Mouse (Mus musculus) lung, embryonic 16.5 days (tissue): ENCODE measurements around the gene Dhrs3. TPM values are rescaled to one million over a fixed set of nuclear protein-coding genes. Genes with fewer than 3 reads are reported as not detected.

Experiments used
- ATAC-seq: fragments of 200-750 bp; cut with Nextera tagmentation; 2 replicates; pipeline ENCODE4 v1.8.0; 2017; ENCODE audit warnings: low read depth, mild to moderate bottlenecking, moderate library complexity
- H3K27ac ChIP-seq: fragments of 300-500 bp; sonication (generic); 2 replicates; pipeline ENCODE4 v1.5.1; 2014; ENCODE audit warnings: mild to moderate bottlenecking, control low read depth, low read length
- H3K27me3 ChIP-seq: fragments of 300-500 bp; sonication (generic); 2 replicates; pipeline ENCODE4 v1.6.1; 2014; ENCODE audit warnings: low read depth, low read length, mixed read lengths; ENCODE audit not compliant: control insufficient read depth, insufficient read depth
- H3K36me3 ChIP-seq: fragments of 300-500 bp; sonication (generic); 2 replicates; pipeline ENCODE4 v1.6.1; 2014; ENCODE audit warnings: low read length; ENCODE audit not compliant: control insufficient read depth, insufficient read depth
- H3K4me1 ChIP-seq: fragments of 300-500 bp; sonication (generic); replicated peaks from 2 replicates; pipeline ENCODE4 v1.6.1; 2014; ENCODE audit warnings: low read length, mixed read lengths; ENCODE audit not compliant: control insufficient read depth, insufficient read depth
- H3K4me2 ChIP-seq: fragments of 300-500 bp; sonication (generic); 2 replicates; pipeline ENCODE4 v1.6.1; 2014; ENCODE audit warnings: low read depth, low read length, control low read depth
- H3K4me3 ChIP-seq: fragments of 300-500 bp; sonication (generic); 2 replicates; pipeline ENCODE4 v1.5.1; 2014; ENCODE audit warnings: mild to moderate bottlenecking, low read length, control low read depth
- H3K9ac ChIP-seq: fragments of 300-500 bp; sonication (generic); 2 replicates; pipeline ENCODE4 v1.6.1; 2014; ENCODE audit warnings: low read length, control low read depth
- H3K9me3 ChIP-seq: fragments of 300-500 bp; sonication (generic); 2 replicates; pipeline ENCODE4 v1.6.1; 2016; ENCODE audit warnings: low read length; ENCODE audit not compliant: control insufficient read depth
- WGBS: fragments of 180-500 bp; shearing (Covaris S2); extraction: QIAGEN DNeasy Blood & Tissue Kit; methylation state at CpG from one replicate; pipeline ENCODE4 v1.1.7; 2014; 5-methylcytosine and 5-hydroxymethylcytosine counted together
- polyA plus RNA-seq: library from polyadenylated mRNA; unstranded; fragments of >200 nt; fragmentation: Nextera tagmentation; extraction: Ambion mirVana; gene quantifications from 2 replicates; pipeline ENCODE4 v1.2.1, GENCODE M21; 2015

Dhrs3 gene
- polyA plus RNA-seq, 1 experiment from 2014 or later: 67.6 TPM

DNA sequence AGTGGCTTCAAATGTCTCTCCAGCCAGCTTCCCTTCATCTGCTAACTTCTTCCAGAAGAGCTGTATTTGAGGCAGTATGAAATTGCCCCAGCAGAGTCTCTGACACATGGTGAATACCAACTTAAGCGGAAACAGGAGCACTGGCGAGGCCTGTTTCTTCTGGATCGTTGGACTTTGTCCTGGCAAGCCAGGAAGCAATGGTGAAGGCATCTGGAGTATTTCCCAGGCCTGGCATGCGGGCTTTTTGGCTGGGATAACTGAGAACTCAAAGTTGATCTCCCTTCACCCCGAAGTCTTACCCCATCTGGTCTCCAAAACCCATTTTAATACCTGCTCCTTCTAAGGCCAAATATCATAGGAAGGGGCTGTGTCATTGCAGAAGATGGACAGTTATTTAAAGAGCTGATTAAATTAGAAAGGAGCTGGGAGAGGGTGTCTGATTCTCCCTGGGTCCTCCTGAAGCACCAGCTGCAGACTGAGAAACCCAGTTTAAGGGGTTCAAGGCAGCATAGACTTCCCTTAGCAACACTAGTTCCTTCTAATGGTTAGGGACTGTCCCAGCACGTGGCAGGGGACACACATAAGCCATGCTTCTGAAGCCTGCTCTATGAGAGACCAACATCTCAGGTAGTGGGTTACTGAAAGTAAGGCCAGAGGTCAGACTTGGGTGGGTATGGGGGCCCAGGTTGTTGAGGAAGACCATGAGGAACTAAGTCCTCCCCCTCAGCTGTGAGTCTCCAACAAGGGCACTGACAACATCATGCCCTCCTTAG is 80.5 kb downstream of the Dhrs3 start:
- Histone ChIP-seq H3K4me2 (no peak overlapping the region), H3K4me1 (peaks cover 6% of the 10 kb centered on the region), H3K4me3 (no peak overlapping the region), H3K9me3 (no peaks in the 10 kb centered on the region), H3K36me3 (peaks cover 7% of the 10 kb centered on the region), H3K27me3 (no peaks in the 10 kb centered on the region), H3K9ac (no peak overlapping the region), H3K27ac (no peak overlapping the region)
- 82% methylated on average over 6 of the region's 6 CpGs for WGBS
- ATAC-seq: no peak

DNA sequence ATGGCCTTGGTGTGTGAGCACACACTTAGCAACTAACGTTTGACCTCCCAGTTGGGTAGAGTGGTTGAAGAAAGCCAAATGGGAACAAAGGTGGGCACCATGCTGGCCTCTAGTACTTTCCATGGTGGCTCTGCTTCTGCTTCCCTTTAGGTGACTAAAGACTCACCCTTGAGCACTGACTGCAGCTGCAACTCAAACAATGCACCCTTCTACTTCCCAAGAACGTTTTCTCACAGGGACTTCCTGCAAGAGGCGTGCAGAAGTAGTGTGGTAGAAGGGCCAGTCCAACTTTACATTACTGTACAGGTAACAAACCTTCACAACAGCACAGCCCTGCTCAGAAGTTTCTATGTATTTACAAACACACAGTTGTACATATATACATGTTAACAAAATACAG is 81.8 kb downstream of the Dhrs3 start:
- no peak for ATAC-seq
- Histone ChIP-seq H3K27me3 (no peaks in the 10 kb centered on the region), H3K36me3 (peaks cover 7% of the 10 kb centered on the region), H3K4me1 (no peaks in the 10 kb centered on the region; the same call in 1 of the 2 replicates), H3K9ac (no peak overlapping the region), H3K27ac (no peak overlapping the region), H3K4me3 (no peak overlapping the region), H3K9me3 (no peaks in the 10 kb centered on the region), H3K4me2 (no peak overlapping the region)
- WGBS: 63% methylated on average over 3 of the region's 3 CpGs

- WGBS: 71% methylated on average over 2 of the region's 2 CpGs
- no peak overlapping the region for H3K27ac ChIP-seq
- no peak overlapping the region for H3K4me3 ChIP-seq
- no peaks in the 10 kb centered on the region; the same call in 1 of the 2 replicates for H3K4me1 ChIP-seq
- H3K9me3 ChIP-seq: no peaks in the 10 kb centered on the region
- ATAC-seq: no peak
- H3K27me3 ChIP-seq: no peaks in the 10 kb centered on the region
- no peak overlapping the region for H3K4me2 ChIP-seq
- no peak overlapping the region for H3K9ac ChIP-seq
- peaks cover 5% of the 10 kb centered on the region for H3K36me3 ChIP-seq
Measured at GRCm38 (mm10) chr4:144975505-144975904, 82.9 kb downstream of the Dhrs3 start.

- H3K27ac ChIP-seq: no peak overlapping the region
- H3K9me3 ChIP-seq: no peaks in the 10 kb centered on the region
- H3K9ac ChIP-seq: no peak overlapping the region
- no peaks in the 10 kb centered on the region for H3K27me3 ChIP-seq
- no peak overlapping the region for H3K4me3 ChIP-seq
- ATAC-seq: no peak
- H3K4me1 ChIP-seq: peaks cover 3% of the 10 kb centered on the region
- WGBS: 67% methylated on average over 1 of the region's 1 CpGs
- peaks cover 5% of the 10 kb centered on the region for H3K36me3 ChIP-seq
- H3K4me2 ChIP-seq: no peak overlapping the region
Measured at GRCm38 (mm10) chr4:144977057-144977456, 84.4 kb downstream of the Dhrs3 start.

Other genes with a start within 250 kb of the Dhrs3 start
- not detected in 2 replicates for gene Gm436, start 206.5 kb upstream of the Dhrs3 start, polyA plus RNA-seq
- gene Gm13178, start 171.4 kb upstream of the Dhrs3 start, polyA plus RNA-seq: not detected in 2 replicates
- not detected in 2 replicates for gene Gm438, start 106.2 kb upstream of the Dhrs3 start, polyA plus RNA-seq